Mouse (Mus musculus): ENCODE measurements around the gene Pip4k2a. TPM values are rescaled to one million over a fixed set of nuclear protein-coding genes. Genes with fewer than 3 reads are reported as not detected.
"Not testable (repeated sequence)": the region's sequence is repeated elsewhere in the genome, so short reads cannot be mapped to it uniquely, and the experiment has no call there.

Gene Pip4k2a
- 10.8 and 10.9 TPM in 2 replicates for polyA plus RNA-seq (2014; fragmentation: Nextera tagmentation; extraction: Ambion mirVana)

DNA sequence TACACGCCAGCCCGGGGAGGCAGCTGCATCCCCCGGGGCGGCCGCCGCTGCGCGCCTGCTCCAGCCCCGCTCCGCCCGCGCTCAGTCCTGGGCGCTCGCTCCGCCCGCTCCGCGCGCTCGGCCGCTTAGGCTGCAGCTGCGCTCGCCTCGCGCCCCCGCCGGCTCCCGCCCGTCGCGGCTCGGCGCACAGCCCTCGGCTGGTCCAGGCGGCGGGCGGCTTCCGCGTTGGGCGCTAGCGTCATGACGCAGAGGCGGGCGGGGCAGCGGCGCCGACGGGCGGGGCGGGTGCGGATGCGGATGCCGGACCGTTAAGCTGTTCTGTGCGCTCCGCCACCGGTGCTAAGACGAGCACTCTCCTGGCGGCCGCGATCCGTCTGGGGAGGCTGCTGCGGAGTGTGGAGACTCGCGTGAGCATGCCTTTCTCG lies at the start of gene Pip4k2a, which contains the start of gene 4930426L09Rik:
Gene Pip4k2a (minus strand): TSS at position 73 of the 425 bp plus-strand sequence.
Gene 4930426L09Rik (plus strand): TSS at position 290 of the 425 bp plus-strand sequence.
- H3K9me3 ChIP-seq (ENCODE audit: control insufficient read depth, low read length): no peaks in the 10 kb centered on the region
- DNase-seq (ENCODE audit: low spot score) (peak; percentile 95), ATAC-seq (ENCODE audit: insufficient read depth, low FRiP score, low TSS enrichment) (peak; percentile 98)
- peak within 1 kb of the TSS; percentile 75 for H3K4me3 ChIP-seq (ENCODE audit: low read depth, low read length)
- H3K36me3 ChIP-seq (ENCODE audit: control insufficient read depth, insufficient read depth, low read length): no peaks in the 10 kb centered on the region
- H3K4me2 ChIP-seq (ENCODE audit: low read depth): peak within 1 kb of the TSS; percentile 99
- no peaks in the 10 kb centered on the region for H3K27me3 ChIP-seq (ENCODE audit: control insufficient read depth, insufficient read depth, low read length)
- WGBS: under 1% methylated on average over 54 of the region's 66 CpGs
- H3K9ac ChIP-seq (ENCODE audit: low read length): peak within 1 kb of the TSS; percentile 78
- H3K4me1 ChIP-seq (ENCODE audit: control insufficient read depth, insufficient read depth, low read length): no peaks in the 10 kb centered on the region; the same call in 1 of the 2 replicates
- peak within 1 kb of the TSS; percentile 88 for H3K27ac ChIP-seq (ENCODE audit: low read depth, low read length)

DNA sequence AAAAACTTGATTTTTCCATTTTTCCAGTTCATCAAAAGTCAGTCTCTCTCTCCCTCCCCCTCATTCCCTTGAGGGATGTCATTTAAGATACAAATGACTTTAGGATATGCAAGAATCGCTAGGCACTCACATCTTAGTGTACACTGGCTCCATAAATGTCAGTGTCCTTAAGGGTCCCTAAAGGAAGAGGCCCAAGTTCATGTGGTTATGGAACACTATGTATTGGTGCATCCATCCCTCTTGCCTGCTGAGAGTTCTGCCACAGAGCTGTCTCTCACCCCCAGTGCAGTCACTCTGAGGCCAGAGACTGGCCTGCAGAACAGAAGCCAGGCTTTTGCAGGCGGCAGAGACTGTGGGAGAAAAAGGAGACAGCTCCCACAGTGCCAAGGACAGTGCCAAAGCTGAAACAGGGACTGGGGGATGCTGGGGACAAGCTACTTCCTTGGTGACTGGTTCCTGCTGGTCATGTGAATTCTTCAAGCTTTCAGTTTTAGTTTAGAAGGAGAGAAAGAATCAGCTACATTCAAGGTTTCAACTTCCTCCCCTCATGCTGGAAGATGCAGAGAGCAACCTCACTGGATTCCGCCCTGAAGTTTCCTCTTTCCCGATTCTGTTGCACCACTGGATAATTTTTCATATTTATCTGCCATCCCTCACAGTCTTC lies 40.1 kb upstream of the Pip4k2a start:
- WGBS: 73% methylated on average over 4 of the region's 4 CpGs
- Histone ChIP-seq H3K27ac (ENCODE audit: low read depth, low read length) (no peak overlapping the region), H3K9me3 (ENCODE audit: control insufficient read depth, low read length) (no peaks in the 10 kb centered on the region), H3K4me2 (ENCODE audit: low read depth) (no peak overlapping the region), H3K36me3 (ENCODE audit: control insufficient read depth, insufficient read depth, low read length) (no peaks in the 10 kb centered on the region), H3K9ac (ENCODE audit: low read length) (no peak overlapping the region; the same call in 1 of the 2 replicates), H3K4me1 (ENCODE audit: control insufficient read depth, insufficient read depth, low read length) (no peaks in the 10 kb centered on the region), H3K4me3 (ENCODE audit: low read depth, low read length) (no peak overlapping the region), H3K27me3 (ENCODE audit: control insufficient read depth, insufficient read depth, low read length) (no peaks in the 10 kb centered on the region)
- ATAC-seq (ENCODE audit: insufficient read depth, low FRiP score, low TSS enrichment) (no peak), DNase-seq (ENCODE audit: low spot score) (no peak)

DNA sequence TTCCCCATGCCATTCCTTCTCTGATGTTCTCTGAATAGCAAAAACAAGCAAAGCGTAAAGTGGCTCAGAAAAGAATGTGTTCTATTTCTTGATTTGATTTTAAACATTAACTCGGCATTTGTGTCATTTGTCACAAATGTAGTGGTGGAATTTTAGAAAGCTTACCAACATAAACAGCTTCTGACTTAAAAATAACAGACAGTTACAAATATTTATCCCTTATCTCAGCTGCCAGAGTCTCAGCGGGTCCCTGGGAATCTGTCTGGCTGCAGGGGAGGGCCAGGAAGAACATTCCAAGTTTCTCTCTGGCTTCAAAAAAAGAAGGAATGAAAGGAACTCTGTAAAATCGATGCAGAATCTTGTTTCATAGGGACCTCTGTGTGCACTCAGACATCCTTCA lies 39.5 kb upstream of the Pip4k2a start:
- ATAC-seq (ENCODE audit: insufficient read depth, low FRiP score, low TSS enrichment) (no peak), DNase-seq (ENCODE audit: low spot score) (no peak)
- WGBS: 79% methylated on average over 4 of the region's 4 CpGs
- H3K27ac ChIP-seq (ENCODE audit: low read depth, low read length): no peak overlapping the region
- H3K4me3 ChIP-seq (ENCODE audit: low read depth, low read length): no peak overlapping the region
- no peak overlapping the region for H3K4me2 ChIP-seq (ENCODE audit: low read depth)
- no peaks in the 10 kb centered on the region for H3K4me1 ChIP-seq (ENCODE audit: control insufficient read depth, insufficient read depth, low read length)
- no peaks in the 10 kb centered on the region for H3K27me3 ChIP-seq (ENCODE audit: control insufficient read depth, insufficient read depth, low read length)
- H3K36me3 ChIP-seq (ENCODE audit: control insufficient read depth, insufficient read depth, low read length): no peaks in the 10 kb centered on the region
- no peak overlapping the region for H3K9ac ChIP-seq (ENCODE audit: low read length)
- H3K9me3 ChIP-seq (ENCODE audit: control insufficient read depth, low read length): no peaks in the 10 kb centered on the region

DNA sequence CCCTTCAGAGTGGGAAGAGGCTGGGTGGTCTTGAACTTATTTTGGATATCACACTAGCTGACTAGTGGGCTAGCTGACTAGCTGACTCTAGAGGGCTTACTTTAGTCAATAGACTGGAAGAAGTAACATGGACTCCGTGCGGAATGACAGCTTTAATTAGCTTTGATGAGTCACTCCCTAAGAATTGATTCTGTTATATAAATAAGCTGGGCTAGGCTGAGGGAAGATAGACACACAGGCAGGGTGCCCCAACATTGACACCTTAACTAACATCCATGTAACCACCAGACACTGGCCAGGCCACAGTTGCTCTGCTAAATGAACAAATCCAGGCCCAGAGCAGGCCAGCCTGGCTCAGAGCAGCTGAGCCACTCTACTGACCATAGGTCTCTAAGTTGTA lies 26.9 kb upstream of the Pip4k2a start:
- H3K36me3 ChIP-seq (ENCODE audit: control insufficient read depth, insufficient read depth, low read length): no peaks in the 10 kb centered on the region
- no peak overlapping the region for H3K9ac ChIP-seq (ENCODE audit: low read length)
- ATAC-seq (ENCODE audit: insufficient read depth, low FRiP score, low TSS enrichment): no peak
- H3K27me3 ChIP-seq (ENCODE audit: control insufficient read depth, insufficient read depth, low read length): no peaks in the 10 kb centered on the region
- DNase-seq (ENCODE audit: low spot score): no peak
- H3K4me1 ChIP-seq (ENCODE audit: control insufficient read depth, insufficient read depth, low read length): no peaks in the 10 kb centered on the region
- H3K27ac ChIP-seq (ENCODE audit: low read depth, low read length): no peak overlapping the region
- WGBS: 84% methylated on average over 2 of the region's 2 CpGs
- no peak overlapping the region for H3K4me2 ChIP-seq (ENCODE audit: low read depth)
- H3K9me3 ChIP-seq (ENCODE audit: control insufficient read depth, low read length): no peaks in the 10 kb centered on the region
- H3K4me3 ChIP-seq (ENCODE audit: low read depth, low read length): no peak overlapping the region

DNA sequence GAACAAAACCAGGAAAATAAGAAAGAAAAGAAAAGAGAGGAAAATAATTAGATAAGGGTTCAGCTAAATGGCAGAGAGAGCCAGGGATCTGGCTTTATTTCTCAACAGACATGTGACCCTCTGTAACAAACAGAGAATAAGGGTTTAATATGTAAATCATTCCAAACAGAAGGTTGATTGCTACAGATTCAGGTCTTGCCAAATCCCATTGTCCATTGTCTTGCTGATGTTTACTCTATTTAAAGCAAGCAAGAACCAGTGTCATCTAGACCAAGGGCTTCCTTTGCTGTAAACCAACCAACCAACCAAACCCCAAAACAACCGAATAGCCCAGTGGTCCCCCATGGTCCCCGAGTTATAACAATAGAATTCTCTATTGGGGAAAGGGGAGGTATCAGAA lies 20.1 kb upstream of the Pip4k2a start:
- H3K9ac ChIP-seq (ENCODE audit: low read length): no peak overlapping the region
- no peaks in the 10 kb centered on the region for H3K9me3 ChIP-seq (ENCODE audit: control insufficient read depth, low read length)
- H3K36me3 ChIP-seq (ENCODE audit: control insufficient read depth, insufficient read depth, low read length): no peaks in the 10 kb centered on the region
- DNase-seq (ENCODE audit: low spot score): no peak
- 57% methylated on average over 2 of the region's 2 CpGs for WGBS
- H3K4me1 ChIP-seq (ENCODE audit: control insufficient read depth, insufficient read depth, low read length): no peaks in the 10 kb centered on the region
- H3K4me2 ChIP-seq (ENCODE audit: low read depth): no peak overlapping the region
- H3K4me3 ChIP-seq (ENCODE audit: low read depth, low read length): no peak overlapping the region
- H3K27ac ChIP-seq (ENCODE audit: low read depth, low read length): no peak overlapping the region
- no peak for ATAC-seq (ENCODE audit: insufficient read depth, low FRiP score, low TSS enrichment)
- H3K27me3 ChIP-seq (ENCODE audit: control insufficient read depth, insufficient read depth, low read length): no peaks in the 10 kb centered on the region

DNA sequence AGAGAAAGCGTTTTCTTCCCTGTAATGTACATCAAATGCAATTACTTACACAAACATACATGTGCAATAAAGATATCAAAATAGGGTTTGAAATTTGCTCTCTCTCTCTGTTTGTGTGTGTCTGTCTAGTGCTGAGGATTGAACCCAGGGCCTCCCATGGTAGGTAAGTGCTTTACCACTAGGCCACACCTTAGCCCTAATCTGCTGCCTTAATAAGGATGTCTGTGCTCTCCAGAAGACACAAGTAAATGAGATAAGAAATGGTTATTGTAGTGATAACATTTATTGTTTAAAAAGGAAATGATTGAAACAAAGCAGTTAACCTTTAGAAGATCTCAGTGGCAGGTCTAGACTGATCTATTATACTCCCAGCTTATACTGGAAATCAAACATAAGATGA lies 18.9 kb upstream of the Pip4k2a start:
- 76% methylated on average over 1 of the region's 1 CpGs for WGBS
- H3K27me3 ChIP-seq (ENCODE audit: control insufficient read depth, insufficient read depth, low read length): no peaks in the 10 kb centered on the region

DNA sequence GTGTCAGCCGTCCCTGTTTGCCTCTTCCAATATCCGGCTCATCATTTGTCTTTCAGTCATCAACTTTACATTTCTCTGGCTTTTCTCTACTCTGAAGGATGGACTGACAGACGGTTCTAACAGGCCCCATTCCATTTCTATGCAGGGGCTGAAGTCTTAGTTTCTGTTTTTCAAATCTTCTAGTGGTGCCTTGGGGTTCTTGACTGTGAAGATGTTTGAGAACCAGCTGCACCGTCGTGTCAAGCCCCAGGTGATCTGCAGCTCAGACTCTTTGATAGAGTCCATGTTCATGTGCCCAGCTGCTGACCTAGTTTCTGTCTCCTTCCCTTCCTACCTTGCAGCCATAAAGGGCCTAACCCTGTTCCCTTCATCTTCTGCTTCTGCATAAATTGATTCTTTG lies 18.4 kb upstream of the Pip4k2a start:
- no peaks in the 10 kb centered on the region for H3K9me3 ChIP-seq (ENCODE audit: control insufficient read depth, low read length)
- DNase-seq (ENCODE audit: low spot score) (no peak), ATAC-seq (ENCODE audit: insufficient read depth, low FRiP score, low TSS enrichment) (no peak)
- H3K36me3 ChIP-seq (ENCODE audit: control insufficient read depth, insufficient read depth, low read length): no peaks in the 10 kb centered on the region
- H3K4me1 ChIP-seq (ENCODE audit: control insufficient read depth, insufficient read depth, low read length): no peaks in the 10 kb centered on the region
- no peaks in the 10 kb centered on the region for H3K27me3 ChIP-seq (ENCODE audit: control insufficient read depth, insufficient read depth, low read length)
- no peak overlapping the region for H3K9ac ChIP-seq (ENCODE audit: low read length)
- no peak overlapping the region for H3K4me3 ChIP-seq (ENCODE audit: low read depth, low read length)
- no peak overlapping the region for H3K4me2 ChIP-seq (ENCODE audit: low read depth)
- H3K27ac ChIP-seq (ENCODE audit: low read depth, low read length): no peak overlapping the region
- 85% methylated on average over 5 of the region's 5 CpGs for WGBS

More for the DNA sequence above, 18.9 kb upstream of the Pip4k2a start:
- no peak for ATAC-seq (ENCODE audit: insufficient read depth, low FRiP score, low TSS enrichment)
- no peaks in the 10 kb centered on the region for H3K4me1 ChIP-seq (ENCODE audit: control insufficient read depth, insufficient read depth, low read length)
- DNase-seq (ENCODE audit: low spot score): no peak
- H3K27ac ChIP-seq (ENCODE audit: low read depth, low read length): no peak overlapping the region
- H3K4me2 ChIP-seq (ENCODE audit: low read depth): no peak overlapping the region
- no peaks in the 10 kb centered on the region for H3K36me3 ChIP-seq (ENCODE audit: control insufficient read depth, insufficient read depth, low read length)
- H3K9me3 ChIP-seq (ENCODE audit: control insufficient read depth, low read length): no peaks in the 10 kb centered on the region
- H3K9ac ChIP-seq (ENCODE audit: low read length): no peak overlapping the region
- no peak overlapping the region for H3K4me3 ChIP-seq (ENCODE audit: low read depth, low read length)

DNA sequence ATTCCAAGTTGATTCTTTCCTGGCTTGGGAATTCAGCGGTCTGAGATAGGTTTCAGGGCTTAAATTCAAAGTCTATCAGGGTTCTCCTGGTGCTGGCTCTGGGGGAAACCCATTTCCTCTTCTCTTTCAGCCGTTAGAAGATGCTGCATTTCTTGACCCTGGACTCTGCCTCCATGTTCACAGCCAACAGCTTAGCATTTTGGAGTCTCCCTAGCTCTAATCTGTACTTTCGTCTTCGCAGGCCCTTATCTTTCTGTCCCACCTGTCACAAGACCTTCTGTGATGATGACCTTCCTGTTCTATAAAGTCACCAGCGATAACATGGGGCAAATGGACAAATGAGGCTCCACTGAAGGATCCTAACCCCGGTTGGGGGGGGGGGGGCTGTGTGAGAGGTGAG lies 13.5 kb upstream of the Pip4k2a start:
- no peak for ATAC-seq (ENCODE audit: insufficient read depth, low FRiP score, low TSS enrichment)
- no peak for DNase-seq (ENCODE audit: low spot score)
- no peaks in the 10 kb centered on the region for H3K4me1 ChIP-seq (ENCODE audit: control insufficient read depth, insufficient read depth, low read length)
- no peaks in the 10 kb centered on the region for H3K36me3 ChIP-seq (ENCODE audit: control insufficient read depth, insufficient read depth, low read length)
- no peak overlapping the region for H3K27ac ChIP-seq (ENCODE audit: low read depth, low read length)
- no peaks in the 10 kb centered on the region for H3K9me3 ChIP-seq (ENCODE audit: control insufficient read depth, low read length)
- WGBS: 83% methylated on average over 6 of the region's 6 CpGs
- no peaks in the 10 kb centered on the region for H3K27me3 ChIP-seq (ENCODE audit: control insufficient read depth, insufficient read depth, low read length)
- H3K9ac ChIP-seq (ENCODE audit: low read length): no peak overlapping the region
- H3K4me2 ChIP-seq (ENCODE audit: low read depth): no peak overlapping the region
- no peak overlapping the region for H3K4me3 ChIP-seq (ENCODE audit: low read depth, low read length)

DNA sequence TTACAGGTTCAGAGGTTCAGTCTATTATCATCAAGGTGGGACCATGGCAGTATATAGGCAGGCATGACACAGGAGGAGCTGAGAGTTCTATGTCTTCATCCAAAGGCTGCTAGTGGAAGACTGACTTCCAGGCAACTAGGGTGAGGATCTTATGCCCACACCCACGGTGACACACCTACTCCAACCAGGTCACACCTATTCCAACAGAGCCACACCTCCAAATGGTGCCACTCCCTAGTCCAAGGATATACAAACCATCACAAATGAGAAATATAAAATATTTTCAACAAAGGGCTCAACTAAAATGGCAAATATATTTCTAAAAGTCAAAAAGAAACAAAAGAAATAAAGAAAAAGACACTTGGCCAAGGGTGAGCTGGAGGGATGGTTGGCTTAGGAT lies 12.6 kb upstream of the Pip4k2a start:
- not testable (repeated sequence) for H3K4me3 ChIP-seq (ENCODE audit: low read depth, low read length); H3K4me2 ChIP-seq (ENCODE audit: low read depth); ATAC-seq (ENCODE audit: insufficient read depth, low FRiP score, low TSS enrichment); H3K36me3 ChIP-seq (ENCODE audit: control insufficient read depth, insufficient read depth, low read length); H3K27ac ChIP-seq (ENCODE audit: low read depth, low read length); H3K27me3 ChIP-seq (ENCODE audit: control insufficient read depth, insufficient read depth, low read length); H3K4me1 ChIP-seq (ENCODE audit: control insufficient read depth, insufficient read depth, low read length); DNase-seq (ENCODE audit: low spot score); H3K9me3 ChIP-seq (ENCODE audit: control insufficient read depth, low read length); H3K9ac ChIP-seq (ENCODE audit: low read length)
- WGBS: 77% methylated on average over 1 of the region's 1 CpGs

All from neural tube, embryonic 11.5 days (tissue).